ENCODE assay signal across 21 mouse cellular contexts in genomic region chr11:63677921-63678320, GRCm38 (mm10).
DNase-seq lines count a peak whose midpoint lies in the region; ATAC-seq and TF ChIP-seq lines count a peak whose summit lies in the region.
"Had no signal": no experiment of that assay in that cellular context is flagged by ENCODE, and none has a peak within 500 bp of the region (broad histone marks: within the 10 kb centered on the region; RNA-seq: fewer than 3 reads in every experiment).

No protein-coding gene starts in this region.

- ATAC-seq in forebrain, postnatal 0 days: no peak
- ATAC-seq in hindbrain, embryonic 12.5 days (ENCODE audit: low FRiP score): no peak
- no peak for ATAC-seq in hindbrain, embryonic 14.5 days (ENCODE audit: low FRiP score)
- no peak for ATAC-seq in midbrain, embryonic 14.5 days (ENCODE audit: low FRiP score, low TSS enrichment)
- no peak for ATAC-seq in midbrain, postnatal 0 days (ENCODE audit: low FRiP score)
- ATAC-seq: CD4-positive, CD25-positive, alpha-beta regulatory T cell, adult 4 months; intestine, embryonic 16.5 days had no signal

- no peak overlapping the region for H3K9ac ChIP-seq in forebrain, postnatal 0 days
- H3K9ac ChIP-seq in hindbrain, embryonic 12.5 days: no peak overlapping the region
- no peak overlapping the region for H3K9ac ChIP-seq in hindbrain, embryonic 14.5 days
- no peak overlapping the region for H3K9ac ChIP-seq in midbrain, embryonic 14.5 days (replicated peaks; ENCODE audit: low read length)
- no peak overlapping the region for H3K9ac ChIP-seq in midbrain, postnatal 0 days (replicated peaks; ENCODE audit: low read length, poor library complexity, severe bottlenecking)
- H3K9ac ChIP-seq: embryonic facial prominence, embryonic 12.5 days; hindbrain, embryonic 15.5 days had no signal

- TF ChIP-seq CTCF in forebrain, postnatal 0 days (IDR thresholded peaks at IDR 0.05; ENCODE audit: low read depth): no peak
- no peak for TF ChIP-seq CTCF in midbrain, postnatal 0 days (IDR thresholded peaks at IDR 0.05)

- peaks cover 26% of the 10 kb centered on the region for H3K4me1 ChIP-seq in forebrain, embryonic 10.5 days
- no peaks in the 10 kb centered on the region for H3K4me1 ChIP-seq in forebrain, postnatal 0 days (ENCODE audit: insufficient read depth)
- H3K4me1 ChIP-seq in hindbrain, embryonic 12.5 days: peaks cover 8% of the 10 kb centered on the region
- H3K4me1 ChIP-seq in hindbrain, embryonic 14.5 days (replicated peaks; ENCODE audit: control insufficient read depth, insufficient read depth, low read length): peaks cover 3% of the 10 kb centered on the region; the same call in 1 of the 2 replicates
- H3K4me1 ChIP-seq in midbrain, embryonic 14.5 days (ENCODE audit: control insufficient read depth, insufficient read depth, low read length): peaks cover 9% of the 10 kb centered on the region; the same call in 1 of the 2 replicates
- H3K4me1 ChIP-seq in midbrain, postnatal 0 days (ENCODE audit: insufficient read depth, low read length): no peaks in the 10 kb centered on the region

- no peak for DNase-seq in forebrain, embryonic 10.5 days (ENCODE audit: extremely low spot score, low spot score)
- DNase-seq in forebrain, postnatal 0 days: no peak
- DNase-seq in hindbrain, embryonic 14.5 days (ENCODE audit: low spot score): no peak
- no peak for DNase-seq in midbrain, embryonic 14.5 days
- no peak for DNase-seq in midbrain, postnatal 0 days (ENCODE audit: low spot score)
- DNase-seq in left cerebral cortex, adult 9 months (ENCODE audit: low spot score in 2 of 2): no peak
- DNase-seq: adrenal gland, adult 8-10 months; adrenal gland, postnatal 36 days; B cell, adult 2 months; cerebellum, adult 11 months; cerebellum, adult 8-10 months; cerebellum, postnatal 14 days; gastrocnemius, postnatal 36 days; heart, adult 11 months; heart, postnatal 14 days had no signal

- 92% methylated on average over 11 of the region's 11 CpGs for WGBS in forebrain, embryonic 10.5 days
- WGBS in forebrain, postnatal 0 days: 47% methylated on average over 11 of the region's 11 CpGs
- WGBS in hindbrain, embryonic 12.5 days: 80% methylated on average over 11 of the region's 11 CpGs
- 66% methylated on average over 11 of the region's 11 CpGs for WGBS in hindbrain, embryonic 14.5 days
- 85% methylated on average over 11 of the region's 11 CpGs for WGBS in midbrain, embryonic 14.5 days
- 74% methylated on average over 11 of the region's 11 CpGs for WGBS in midbrain, postnatal 0 days

- H3K36me3 ChIP-seq in forebrain, embryonic 10.5 days (replicated peaks): no peaks in the 10 kb centered on the region
- H3K36me3 ChIP-seq in forebrain, postnatal 0 days (ENCODE audit: insufficient read depth): no peaks in the 10 kb centered on the region
- H3K36me3 ChIP-seq in hindbrain, embryonic 12.5 days: no peaks in the 10 kb centered on the region
- no peaks in the 10 kb centered on the region for H3K36me3 ChIP-seq in hindbrain, embryonic 14.5 days (replicated peaks; ENCODE audit: control insufficient read depth, insufficient read depth)
- no peaks in the 10 kb centered on the region for H3K36me3 ChIP-seq in midbrain, embryonic 14.5 days (ENCODE audit: control insufficient read depth, insufficient read depth, low read length)
- no peaks in the 10 kb centered on the region for H3K36me3 ChIP-seq in midbrain, postnatal 0 days (ENCODE audit: insufficient read depth, low read length)
- H3K36me3 ChIP-seq: embryonic facial prominence, embryonic 12.5 days; G1E; hindbrain, embryonic 15.5 days had no signal

- H3K4me3 ChIP-seq in forebrain, embryonic 10.5 days: no peak overlapping the region
- no peak overlapping the region for H3K4me3 ChIP-seq in forebrain, postnatal 0 days (ENCODE audit: low read depth, low read length)
- H3K4me3 ChIP-seq in hindbrain, embryonic 12.5 days: no peak overlapping the region
- no peak overlapping the region for H3K4me3 ChIP-seq in hindbrain, embryonic 14.5 days (replicated peaks; ENCODE audit: low read length)
- no peak overlapping the region for H3K4me3 ChIP-seq in midbrain, embryonic 14.5 days (replicated peaks; ENCODE audit: low read depth, low read length)
- no peak overlapping the region for H3K4me3 ChIP-seq in midbrain, postnatal 0 days (ENCODE audit: low read depth, low read length)
- H3K4me3 ChIP-seq: embryonic facial prominence, embryonic 12.5 days; hindbrain, embryonic 15.5 days had no signal

- H3K9me3 ChIP-seq in forebrain, embryonic 10.5 days: peaks cover 3% of the 10 kb centered on the region; the same call in 1 of the 2 replicates
- H3K9me3 ChIP-seq in forebrain, postnatal 0 days (ENCODE audit: low read length): no peaks in the 10 kb centered on the region
- no peaks in the 10 kb centered on the region for H3K9me3 ChIP-seq in hindbrain, embryonic 12.5 days (replicated peaks)
- no peaks in the 10 kb centered on the region for H3K9me3 ChIP-seq in hindbrain, embryonic 14.5 days (ENCODE audit: control insufficient read depth, low read length)
- H3K9me3 ChIP-seq in midbrain, embryonic 14.5 days (ENCODE audit: control insufficient read depth, low read length): no peaks in the 10 kb centered on the region
- no peaks in the 10 kb centered on the region for H3K9me3 ChIP-seq in midbrain, postnatal 0 days (ENCODE audit: low read length)
- H3K9me3 ChIP-seq: embryonic facial prominence, embryonic 12.5 days; hindbrain, embryonic 15.5 days had no signal

- H3K27me3 ChIP-seq in forebrain, embryonic 10.5 days (ENCODE audit: poor library complexity, severe bottlenecking): peaks cover 15% of the 10 kb centered on the region
- H3K27me3 ChIP-seq in forebrain, postnatal 0 days (ENCODE audit: insufficient read depth, low read length): no peaks in the 10 kb centered on the region
- peaks cover 6% of the 10 kb centered on the region for H3K27me3 ChIP-seq in hindbrain, embryonic 12.5 days
- H3K27me3 ChIP-seq in hindbrain, embryonic 14.5 days (ENCODE audit: control insufficient read depth, insufficient read depth, low read length): no peaks in the 10 kb centered on the region
- H3K27me3 ChIP-seq in midbrain, embryonic 14.5 days (ENCODE audit: control insufficient read depth, insufficient read depth, low read length): no peaks in the 10 kb centered on the region
- no peaks in the 10 kb centered on the region for H3K27me3 ChIP-seq in midbrain, postnatal 0 days (ENCODE audit: insufficient read depth, low read length)
- H3K27me3 ChIP-seq: hindbrain, embryonic 15.5 days had no signal

- H3K27ac ChIP-seq in forebrain, embryonic 10.5 days: 0 out of 2 replicates have a peak overlapping the region, but pooled peaks have one; percentile 45
- H3K27ac ChIP-seq in forebrain, postnatal 0 days (ENCODE audit: low read depth, low read length): no peak overlapping the region
- H3K27ac ChIP-seq in hindbrain, embryonic 12.5 days: 0 out of 2 replicates have a peak overlapping the region, but pooled peaks have one; percentile 32
- no peak overlapping the region for H3K27ac ChIP-seq in hindbrain, embryonic 14.5 days
- peak overlapping the region; percentile 41; the same call in 1 of the 2 replicates for H3K27ac ChIP-seq in midbrain, embryonic 14.5 days (replicated peaks; ENCODE audit: low read depth, low read length)
- H3K27ac ChIP-seq in midbrain, postnatal 0 days (ENCODE audit: low read depth, low read length): no peak overlapping the region
- H3K27ac ChIP-seq: embryonic facial prominence, embryonic 12.5 days; hindbrain, embryonic 15.5 days had no signal

- no peak overlapping the region for H3K4me2 ChIP-seq in forebrain, postnatal 0 days (ENCODE audit: low read depth)
- H3K4me2 ChIP-seq in hindbrain, embryonic 12.5 days (replicated peaks): no peak overlapping the region
- no peak overlapping the region for H3K4me2 ChIP-seq in hindbrain, embryonic 14.5 days (replicated peaks)
- no peak overlapping the region for H3K4me2 ChIP-seq in midbrain, embryonic 14.5 days (ENCODE audit: low read length)
- H3K4me2 ChIP-seq in midbrain, postnatal 0 days (ENCODE audit: low read depth, low read length, poor library complexity, severe bottlenecking): no peak overlapping the region
- H3K4me2 ChIP-seq: embryonic facial prominence, embryonic 12.5 days; hindbrain, embryonic 15.5 days had no signal

Comparison
In these comparisons a context has a peak if more than half of its experiments do, and no peak if none do; other contexts are left out.
1. H3K27ac ChIP-seq: peak in forebrain, embryonic 10.5 days (single experiment), hindbrain, embryonic 12.5 days (single experiment) and midbrain, embryonic 14.5 days (single experiment); none in forebrain, postnatal 0 days (single experiment), hindbrain, embryonic 14.5 days (single experiment) and midbrain, postnatal 0 days (single experiment).